Mouse (Mus musculus) brain, embryonic 14.5 days (tissue): Measurements from ENCODE around the gene Ap1s3. TPM values are rescaled to one million over a fixed set of nuclear protein-coding genes. Genes with fewer than 3 reads are reported as not detected.

ENCODE experiments used
- DNase-seq: peaks from one replicate; pipeline ENCODE4 v3.0.0-alpha.2; 2011; ENCODE audit warnings: low read depth
- CTCF ChIP-seq: fragments of 200-500 bp; IDR thresholded peaks from 2 replicates; pipeline ENCODE4 v1.5.1; 2012; ENCODE audit warnings: inconsistent platforms, mild to moderate bottlenecking, moderate library complexity, borderline replicate concordance; ENCODE audit not compliant: insufficient read depth, insufficient read length; ENCODE audit errors: extremely low read depth
- POLR2A ChIP-seq: fragments of 200-500 bp; IDR thresholded peaks from 2 replicates; pipeline ENCODE4 v1.6.1; 2012; ENCODE audit warnings: mild to moderate bottlenecking, inconsistent platforms, borderline replicate concordance; ENCODE audit not compliant: poor library complexity, insufficient read depth, insufficient read length, severe bottlenecking; ENCODE audit errors: extremely low read depth
- polyA plus RNA-seq: library from polyadenylated mRNA; depleted of rRNA; stranded (reverse); fragments of >200 nt; gene quantifications from 2 replicates; pipeline ENCODE4 v1.2.3, GENCODE M21; 2012

The Ap1s3 gene
- polyA plus RNA-seq, 1 experiment: 1.8 TPM

DNA sequence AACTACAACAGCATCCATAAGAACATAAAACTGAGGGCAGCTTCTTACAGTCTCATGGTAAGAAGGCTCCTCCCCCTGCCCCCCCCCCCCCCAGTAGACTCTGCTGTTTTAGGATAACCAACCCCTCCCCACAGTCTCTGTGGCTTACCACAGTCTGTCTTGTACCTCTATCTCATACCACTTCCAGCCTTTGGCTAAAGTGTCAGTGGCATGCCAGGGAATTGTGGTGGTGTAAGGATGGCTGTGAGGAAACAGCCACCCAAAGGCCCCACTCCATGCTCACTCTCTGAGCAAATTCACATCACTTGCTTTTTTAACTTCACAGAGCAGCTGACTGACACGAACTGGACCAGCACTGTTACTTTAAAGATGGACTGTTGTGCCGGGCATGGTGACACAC lies 26.7 kb upstream of the Ap1s3 start:
- no peak for TF ChIP-seq CTCF
- TF ChIP-seq POLR2A: no peak

GRCm38 (mm10) chr1:79697382-79697781 lies 25.6 kb upstream of the Ap1s3 start:
- DNase-seq: peak; percentile 94
- no peak for TF ChIP-seq CTCF
- no peak for TF ChIP-seq POLR2A

More for the DNA sequence above, 26.7 kb upstream of the Ap1s3 start:
- DNase-seq: no peak

GRCm38 (mm10) chr1:79696933-79697332 lies 25.2 kb upstream of the Ap1s3 start:
- peak; percentile 25 for DNase-seq
- TF ChIP-seq POLR2A (no peak), CTCF (no peak)

DNA sequence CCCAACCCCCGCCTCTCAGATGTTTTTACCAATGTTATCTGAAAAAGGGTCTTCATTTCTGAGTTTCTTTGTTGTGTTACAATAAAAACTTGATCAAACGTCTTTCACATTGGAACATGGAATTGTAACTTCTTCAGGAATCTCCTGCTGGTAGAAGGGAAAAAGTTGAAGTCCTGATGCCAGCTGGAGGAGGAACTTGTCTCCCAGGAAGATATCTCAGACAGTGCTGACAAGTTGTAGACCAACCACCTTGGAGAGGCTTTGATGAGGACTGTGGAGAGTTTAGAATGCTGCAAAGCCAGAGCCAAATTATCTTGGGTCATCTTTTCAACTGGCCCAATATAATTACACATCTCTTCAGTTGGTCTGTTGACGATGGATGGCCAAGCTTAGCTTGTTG lies 20.7 kb upstream of the Ap1s3 start:
- no peak for DNase-seq
- TF ChIP-seq CTCF (no peak), POLR2A (no peak)

DNA sequence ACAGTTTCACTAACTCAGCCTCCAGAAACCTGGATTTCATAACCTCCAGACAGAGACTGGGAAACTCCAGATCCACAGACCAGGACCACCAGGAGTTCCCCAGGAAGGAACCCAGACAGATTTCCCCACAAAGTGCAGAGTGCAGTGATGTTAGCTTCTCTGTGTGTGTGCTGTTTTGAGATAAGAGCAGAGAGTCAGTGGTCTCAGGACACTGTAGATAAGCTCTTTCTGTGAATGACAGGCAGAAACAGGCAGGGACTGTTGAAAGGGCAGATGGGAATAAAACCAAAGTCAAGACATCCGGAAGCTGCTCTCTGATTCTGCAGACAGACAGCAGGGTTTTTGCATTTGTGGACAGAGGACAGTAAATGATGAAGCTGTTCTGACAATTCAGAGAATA lies 15.5 kb upstream of the Ap1s3 start:
- no peak for TF ChIP-seq POLR2A
- TF ChIP-seq CTCF: no peak
- no peak for DNase-seq

GRCm38 (mm10) chr1:79684027-79684426 lies 12.3 kb upstream of the Ap1s3 start:
- DNase-seq: no peak
- TF ChIP-seq POLR2A (no peak), CTCF (no peak)

DNA sequence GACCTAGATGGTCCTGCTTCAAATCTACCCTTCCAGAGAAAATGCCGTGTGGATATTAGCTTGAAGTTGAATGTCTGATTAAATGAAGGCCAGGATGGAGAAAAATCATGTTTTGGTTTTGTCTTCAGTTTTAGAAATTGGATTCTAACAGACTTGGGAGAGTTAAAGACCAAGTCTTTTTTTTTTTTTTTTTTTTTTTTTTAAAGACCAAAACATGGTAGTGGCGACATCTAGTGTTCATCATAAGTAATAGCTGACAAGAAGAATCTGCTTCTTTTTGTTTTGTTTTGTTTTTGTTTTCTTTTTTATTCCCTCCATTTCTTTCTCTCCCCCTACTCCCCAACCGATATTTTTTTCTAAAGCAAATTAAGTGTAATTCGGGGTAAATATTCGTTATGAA lies 11.2 kb upstream of the Ap1s3 start:
- no peak for TF ChIP-seq POLR2A
- TF ChIP-seq CTCF: 0 out of 2 replicates have a peak, but pooled peaks have one; percentile 11
- peak; percentile 60 for DNase-seq

GRCm38 (mm10) chr1:79680777-79681176 lies 9.0 kb upstream of the Ap1s3 start:
- DNase-seq: no peak
- TF ChIP-seq CTCF (no peak), POLR2A (no peak)

DNA sequence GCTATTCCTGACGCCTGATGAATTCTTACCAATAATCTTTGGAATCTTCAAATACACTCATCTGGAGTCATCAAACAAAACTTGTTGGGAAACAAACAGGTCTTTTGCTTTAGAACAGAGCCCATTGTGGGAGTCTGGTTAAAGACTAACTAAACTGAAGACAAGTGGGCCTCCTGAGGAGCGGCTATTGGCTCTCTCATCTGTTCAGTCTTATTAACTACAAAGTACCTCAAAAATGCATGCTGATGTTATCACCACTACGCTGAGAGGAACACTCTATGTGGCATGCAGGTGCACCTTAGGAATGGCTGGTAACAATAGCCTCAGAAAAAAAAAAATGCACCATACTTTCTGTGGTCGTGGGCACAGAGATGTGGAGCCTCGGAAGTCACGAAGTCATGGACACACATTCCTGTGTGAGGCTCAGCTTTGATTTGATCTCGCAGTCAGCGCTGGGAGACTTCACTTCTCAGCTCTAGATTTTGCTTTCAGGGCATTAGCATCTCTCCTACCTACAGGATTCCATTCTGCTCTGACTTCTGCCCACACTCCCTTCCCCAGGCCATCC lies 6.4 kb upstream of the Ap1s3 start:
- DNase-seq: no peak
- TF ChIP-seq POLR2A: no peak
- no peak for TF ChIP-seq CTCF

- TF ChIP-seq POLR2A (no peak), CTCF (no peak)
Measured at GRCm38 (mm10) chr1:79675716-79676115, 3.9 kb upstream of the Ap1s3 start.

GRCm38 (mm10) chr1:79671196-79671542 lies 603 bp downstream of the Ap1s3 start:
- TF ChIP-seq POLR2A (no peak), CTCF (no peak)
- no peak for DNase-seq

More at GRCm38 (mm10) chr1:79675716-79676115, 3.9 kb upstream of the Ap1s3 start:
- DNase-seq: no peak

GRCm38 (mm10) chr1:79669419-79669974 lies 2.3 kb downstream of the Ap1s3 start:
- TF ChIP-seq POLR2A: no peak
- no peak for TF ChIP-seq CTCF
- no peak for DNase-seq
